20 mouse cellular contexts compared by ENCODE assay signal in genomic region chr4:132095043-132095442, GRCm38 (mm10). TPM values are rescaled to one million over a fixed set of nuclear protein-coding genes. Genes with fewer than 3 reads are reported as not detected.
"Had no signal": no experiment of that assay in that cellular context is flagged by ENCODE, and none has a peak within 500 bp of the region (broad histone marks: within the 10 kb centered on the region; RNA-seq: fewer than 3 reads in every experiment).

No protein-coding gene starts in this region.

- H3K9ac ChIP-seq: liver, embryonic 13.5 days; liver, embryonic 15.5 days; liver, postnatal 0 days; lung, embryonic 15.5 days; midbrain, embryonic 12.5 days; neural tube, embryonic 12.5 days; stomach, embryonic 15.5 days had no signal

- H3K4me2 ChIP-seq: liver, embryonic 13.5 days; liver, embryonic 15.5 days; lung, embryonic 15.5 days; midbrain, embryonic 12.5 days; neural tube, embryonic 12.5 days; stomach, embryonic 15.5 days had no signal

- DNase-seq: liver, embryonic 13.5 days; liver, postnatal 0 days; lung, adult 2 months; lung, postnatal 14 days; lung, postnatal 36 days; midbrain, embryonic 14.5 days; right cerebral cortex, postnatal 14 days; thymus, adult 2 months; thymus, postnatal 25 days; thymus, postnatal 4 days had no signal

- ATAC-seq: liver, postnatal 0 days; lung, postnatal 0 days; midbrain, embryonic 16.5 days had no signal

- H3K27me3 ChIP-seq: liver, embryonic 15.5 days; lung, embryonic 15.5 days; midbrain, embryonic 12.5 days; neural tube, embryonic 12.5 days; stomach, embryonic 15.5 days had no signal

- H3K4me3 ChIP-seq: liver, embryonic 13.5 days; liver, embryonic 15.5 days; lung, embryonic 15.5 days; megakaryocyte, embryonic 14.5 days; midbrain, embryonic 12.5 days; neural tube, embryonic 12.5 days; stomach, embryonic 15.5 days had no signal

- H3K4me1 ChIP-seq: midbrain, embryonic 12.5 days; neural tube, embryonic 12.5 days had no signal

- H3K9me3 ChIP-seq: liver, embryonic 13.5 days; liver, embryonic 15.5 days; lung, embryonic 15.5 days; midbrain, embryonic 12.5 days; neural tube, embryonic 12.5 days; stomach, embryonic 15.5 days had no signal

- H3K27ac ChIP-seq: liver, embryonic 13.5 days; liver, embryonic 15.5 days; lung, embryonic 15.5 days; macrophage; midbrain, embryonic 12.5 days; neural tube, embryonic 12.5 days; stomach, embryonic 15.5 days had no signal

- H3K36me3 ChIP-seq: liver, embryonic 13.5 days; liver, embryonic 15.5 days; lung, embryonic 15.5 days; midbrain, embryonic 12.5 days; neural tube, embryonic 12.5 days; stomach, embryonic 15.5 days had no signal

RNA-seq across cellular contexts. Expression of gene Gm10300, which starts 20.5 kb away (rescaled TPM):
- polyA plus RNA-seq: midbrain, embryonic 14.5 days; midbrain, embryonic 16.5 days; neural tube, embryonic 12.5 days; neural tube, embryonic 14.5 days had no signal

RNA-seq across cellular contexts. Expression of gene Oprd1, which starts 49.2 kb away (rescaled TPM):
- polyA plus RNA-seq: liver, embryonic 15.5 days; liver, postnatal 0 days; lung, postnatal 0 days had no signal
